Mouse (Mus musculus) heart, postnatal 0 days (tissue): ENCODE measurements around the gene Nat8l. TPM values are rescaled to one million over a fixed set of nuclear protein-coding genes. Genes with fewer than 3 reads are reported as not detected.

Experiments
- ATAC-seq: fragments of 200-750 bp; cut with Nextera tagmentation; 2 replicates; pipeline ENCODE4 v1.8.0; 2017; ENCODE audit warnings: low read depth, moderate number of reproducible peaks, moderate library complexity; ENCODE audit not compliant: insufficient read depth
- DNase-seq: peaks from one replicate; pipeline ENCODE4 v3.0.0-alpha.2; 2016; ENCODE audit warnings: low spot score
- H3K27ac ChIP-seq: fragments of 300-500 bp; sonication (generic); 2 replicates; pipeline ENCODE4 v1.5.1; 2014; ENCODE audit warnings: low read depth, mild to moderate bottlenecking
- H3K27me3 ChIP-seq: fragments of 300-500 bp; sonication (generic); 2 replicates; pipeline ENCODE4 v1.6.1; 2014; ENCODE audit warnings: low read length, mixed read lengths; ENCODE audit not compliant: control insufficient read depth, insufficient read depth
- H3K36me3 ChIP-seq: fragments of 300-500 bp; sonication (generic); replicated peaks from 2 replicates; pipeline ENCODE4 v1.6.1; 2014; ENCODE audit warnings: low read length, mixed read lengths; ENCODE audit not compliant: control insufficient read depth, insufficient read depth
- H3K4me1 ChIP-seq: fragments of 300-500 bp; sonication (generic); 2 replicates; pipeline ENCODE4 v1.6.1; 2014; ENCODE audit warnings: antibody characterized with exemption; ENCODE audit not compliant: control insufficient read depth, insufficient read depth
- H3K4me2 ChIP-seq: fragments of 300-500 bp; sonication (generic); 2 replicates; pipeline ENCODE4 v1.6.1; 2014; ENCODE audit warnings: low read depth, mild to moderate bottlenecking, low read length, moderate library complexity
- H3K4me3 ChIP-seq: fragments of 300-500 bp; sonication (generic); 2 replicates; pipeline ENCODE4 v1.5.1; 2014; ENCODE audit warnings: low read depth, low read length
- H3K9ac ChIP-seq: fragments of 300-500 bp; sonication (generic); replicated peaks from 2 replicates; pipeline ENCODE4 v1.6.1; 2014; ENCODE audit warnings: low read depth, low read length, mixed read lengths
- H3K9me3 ChIP-seq: fragments of 300-500 bp; sonication (generic); replicated peaks from 2 replicates; pipeline ENCODE4 v1.6.1; 2016; ENCODE audit warnings: low read length; ENCODE audit not compliant: control insufficient read depth
- CTCF ChIP-seq: IDR thresholded peaks from 2 replicates; pipeline ENCODE4 v1.5.1; 2016; ENCODE audit warnings: antibody characterized with exemption, control low read depth, low read depth
- EP300 ChIP-seq: IDR thresholded peaks from 2 replicates; pipeline ENCODE4 v1.6.1; 2016; ENCODE audit warnings: antibody characterized with exemption, low read depth
- WGBS: fragments of 180-500 bp; shearing (Covaris S2); extraction: QIAGEN DNeasy Blood & Tissue Kit; methylation state at CpG from one replicate; pipeline ENCODE4 v1.1.7; 2014; 5-methylcytosine and 5-hydroxymethylcytosine counted together
- polyA plus RNA-seq: library from polyadenylated mRNA; unstranded; fragments of >200 nt; fragmentation: Nextera tagmentation; extraction: Ambion mirVana; gene quantifications from 2 replicates; pipeline ENCODE4 v1.2.1, GENCODE M21; 2015
- total RNA-seq: library from RNA; depleted of rRNA; stranded (reverse); fragments of >200 nt; gene quantifications from 2 replicates; pipeline ENCODE4 v1.2.3, GENCODE M21; 2014; ENCODE audit warnings: low replicate concordance

The Nat8l gene
- total and polyA plus RNA-seq, 2 experiments from 2014 or later: 0.33 to 4.3 TPM

DNA sequence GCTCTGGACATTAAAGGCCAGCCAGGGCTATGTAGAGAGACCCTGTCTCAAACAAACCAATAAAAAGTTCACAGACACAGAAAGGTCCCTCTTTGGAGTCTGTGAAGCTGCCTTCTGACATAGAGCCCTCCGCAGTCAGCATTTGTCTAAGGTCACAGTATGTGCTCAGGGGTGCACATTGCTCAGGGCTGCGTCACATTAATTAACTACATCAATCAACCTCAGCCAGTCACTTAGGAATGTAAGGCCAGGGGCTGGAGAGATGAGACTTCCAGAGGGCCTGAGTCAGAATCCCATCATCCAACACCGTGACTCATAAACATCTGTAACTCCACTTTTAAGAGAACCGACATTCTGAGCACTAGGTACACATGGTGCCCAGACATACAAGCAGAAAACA is 39.9 kb upstream of the Nat8l start:
- H3K9ac ChIP-seq: no peak overlapping the region
- TF ChIP-seq CTCF (no peak), EP300 (no peak)
- no peak for ATAC-seq
- no peak overlapping the region for H3K4me2 ChIP-seq
- no peak for DNase-seq
- 85% methylated on average over 4 of the region's 4 CpGs for WGBS
- no peak overlapping the region for H3K27ac ChIP-seq
- no peaks in the 10 kb centered on the region for H3K27me3 ChIP-seq
- H3K4me1 ChIP-seq: no peaks in the 10 kb centered on the region
- no peaks in the 10 kb centered on the region for H3K36me3 ChIP-seq
- H3K4me3 ChIP-seq: no peak overlapping the region
- peaks cover 11% of the 10 kb centered on the region; the same call in 1 of the 2 replicates for H3K9me3 ChIP-seq

DNA sequence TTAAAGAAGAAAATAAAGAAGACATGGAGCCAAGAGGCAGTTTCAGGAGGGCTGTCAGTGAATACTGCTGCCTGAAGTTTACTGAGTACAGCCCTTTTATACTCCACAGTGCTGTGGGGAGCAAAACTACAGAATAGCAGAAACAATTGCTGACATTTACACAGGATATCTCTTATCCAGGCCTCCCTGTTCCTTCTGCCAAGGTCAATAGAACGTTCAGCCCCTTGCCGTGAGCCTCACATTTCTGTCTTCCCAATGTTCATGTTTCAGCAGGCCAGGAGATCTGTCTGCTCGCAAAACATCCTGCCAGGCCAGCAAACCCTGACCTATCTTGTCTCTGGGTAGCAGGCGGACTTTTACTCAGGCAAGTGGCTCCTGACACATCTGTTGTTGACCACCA is 36.4 kb upstream of the Nat8l start:
- Histone ChIP-seq H3K4me3 (no peak overlapping the region), H3K4me2 (no peak overlapping the region), H3K9ac (no peak overlapping the region), H3K36me3 (no peaks in the 10 kb centered on the region), H3K4me1 (no peaks in the 10 kb centered on the region), H3K27ac (peak overlapping the region; percentile 22; the same call in 1 of the 2 replicates), H3K9me3 (peaks cover 11% of the 10 kb centered on the region; the same call in 1 of the 2 replicates), H3K27me3 (no peaks in the 10 kb centered on the region)
- WGBS: 48% methylated on average over 4 of the region's 4 CpGs
- no peak for TF ChIP-seq EP300
- TF ChIP-seq CTCF: no peak
- DNase-seq (peak; percentile 58), ATAC-seq (peak; percentile 71)

DNA sequence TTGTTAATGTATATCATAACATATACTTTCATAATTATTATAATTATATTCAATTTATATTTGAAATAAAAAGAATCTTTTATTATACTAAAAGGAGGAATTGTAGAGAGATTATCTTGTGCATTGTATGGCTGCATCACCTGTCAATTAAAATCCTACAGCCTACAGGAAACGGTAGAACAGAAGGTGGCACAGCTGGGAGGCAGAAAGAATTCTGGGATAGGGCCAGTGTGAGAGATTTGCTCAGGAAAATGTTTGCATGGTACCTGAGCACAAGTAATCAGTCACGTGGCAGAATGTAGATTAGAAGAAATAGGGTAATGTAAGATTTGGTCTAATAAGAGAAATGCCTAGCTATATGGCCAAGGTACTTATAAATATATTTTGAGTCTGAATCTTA is 21.0 kb upstream of the Nat8l start:
- H3K27me3 ChIP-seq: no peaks in the 10 kb centered on the region
- TF ChIP-seq EP300 (no peak), CTCF (no peak)
- no peaks in the 10 kb centered on the region for H3K9me3 ChIP-seq
- ATAC-seq (no peak), DNase-seq (no peak)
- no peaks in the 10 kb centered on the region for H3K4me1 ChIP-seq
- no peak overlapping the region for H3K4me3 ChIP-seq
- H3K9ac ChIP-seq: no peak overlapping the region
- no peak overlapping the region for H3K4me2 ChIP-seq
- H3K27ac ChIP-seq: no peak overlapping the region
- H3K36me3 ChIP-seq: no peaks in the 10 kb centered on the region
- WGBS: 59% methylated on average over 2 of the region's 2 CpGs

DNA sequence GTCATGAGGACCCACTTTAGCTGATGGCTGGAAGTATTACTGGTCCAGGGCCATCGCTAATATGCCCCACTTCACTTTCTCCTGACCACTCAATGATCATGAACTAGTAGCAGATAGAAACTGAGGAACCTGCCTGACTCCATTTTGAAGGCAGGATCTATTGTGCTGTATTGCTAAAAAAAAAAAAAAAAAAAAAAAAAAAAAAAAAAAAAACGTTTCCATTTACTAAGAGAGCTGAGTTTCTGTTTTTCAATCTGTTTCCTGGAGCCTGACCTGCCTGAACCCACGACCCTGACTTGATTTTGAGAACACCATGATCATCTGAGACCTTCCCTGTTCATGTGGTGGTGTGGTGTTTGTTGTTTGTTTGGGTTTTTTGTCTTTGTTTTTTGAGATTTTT is 19.5 kb upstream of the Nat8l start:
- no peak overlapping the region for H3K4me3 ChIP-seq
- H3K36me3 ChIP-seq: no peaks in the 10 kb centered on the region
- DNase-seq: no peak
- H3K27me3 ChIP-seq: no peaks in the 10 kb centered on the region
- 29% methylated on average over 3 of the region's 3 CpGs for WGBS
- ATAC-seq: no peak
- no peak overlapping the region for H3K9ac ChIP-seq
- no peak overlapping the region for H3K4me2 ChIP-seq
- H3K27ac ChIP-seq: no peak overlapping the region
- H3K9me3 ChIP-seq: no peaks in the 10 kb centered on the region
- no peaks in the 10 kb centered on the region for H3K4me1 ChIP-seq
- TF ChIP-seq CTCF (no peak), EP300 (no peak)

DNA sequence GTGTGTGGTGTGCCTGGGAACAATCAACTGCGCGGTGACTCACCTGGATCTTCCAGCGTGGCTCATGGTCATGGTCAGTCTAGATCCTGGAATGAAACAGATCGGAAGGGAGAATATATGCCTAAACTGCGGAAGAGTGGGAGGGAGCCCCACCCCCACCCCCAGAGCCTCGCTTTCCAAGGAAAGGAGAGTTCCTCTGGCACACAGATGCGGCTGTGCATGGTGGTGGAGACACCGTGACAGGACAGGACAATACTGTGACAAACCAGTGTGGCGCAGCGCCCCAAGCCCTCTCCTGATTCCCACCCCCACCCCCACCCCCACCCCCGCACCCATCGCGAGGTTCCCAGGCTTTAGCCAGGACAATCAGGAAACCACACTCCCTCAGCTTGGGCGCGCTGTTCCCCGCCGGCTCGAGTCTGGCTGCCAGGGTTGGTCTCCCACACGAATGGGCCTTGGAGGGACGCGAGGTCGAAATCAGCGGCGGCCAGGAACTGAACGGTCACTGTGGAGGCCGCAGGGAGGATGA is 13.0 kb upstream of the Nat8l start:
- Histone ChIP-seq H3K4me2 (peak overlapping the region; percentile 96), H3K27ac (peak overlapping the region; percentile 8; the same call in 1 of the 2 replicates), H3K4me1 (0 out of 2 replicates have a peak, but pooled peaks cover 4% of the 10 kb centered on the region), H3K9ac (peak overlapping the region; percentile 53), H3K9me3 (no peaks in the 10 kb centered on the region), H3K4me3 (peak overlapping the region; percentile 82), H3K36me3 (no peaks in the 10 kb centered on the region), H3K27me3 (peaks cover 17% of the 10 kb centered on the region)
- DNase-seq: no peak
- ATAC-seq: peak; percentile 18; the same call in 1 of the 2 replicates
- WGBS: 6% methylated on average over 25 of the region's 26 CpGs
- TF ChIP-seq EP300: no peak
